Mouse (Mus musculus): ENCODE measurements at regions not wholly inside any gene's neighbourhood (a gene's known extent, or its start where the extent isn't known, plus 50 kb on each side); places are given as distances from the start of the nearest gene placed in this dataset.

DNA sequence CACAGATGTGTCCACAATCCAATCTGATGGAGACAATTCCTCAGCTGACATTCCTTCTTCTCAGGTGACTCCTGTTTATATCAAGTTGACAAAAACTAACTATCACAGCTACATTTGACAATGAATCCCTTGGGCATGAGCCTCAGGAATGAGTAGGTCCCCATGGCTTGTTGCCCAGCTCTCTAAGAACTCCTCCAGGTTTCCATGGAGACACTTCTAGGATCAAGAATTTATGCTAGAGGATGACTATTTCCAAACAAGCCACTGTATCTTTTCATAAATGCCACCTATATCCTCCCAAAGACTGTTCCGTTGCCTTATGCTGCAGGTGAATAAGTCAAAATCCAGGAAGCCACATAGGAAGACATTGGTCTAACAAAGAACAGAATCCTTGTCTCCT, 104.3 kb downstream of the Ddx1 start:
- TF ChIP-seq POLR2A (IDR thresholded peaks at IDR 0.05; ENCODE audit: insufficient read length, low read depth) (no peak), MYOG (IDR thresholded peaks at IDR 0.05; ENCODE audit: control insufficient read depth in 1 of 3, insufficient read depth in 1 of 3, insufficient read length in 2 of 3, low read depth in 2 of 3) (no peak), TCF3 (IDR thresholded peaks at IDR 0.05; ENCODE audit: insufficient read length, low read depth) (no peak), POLR2AphosphoS2 (IDR thresholded peaks at IDR 0.05; ENCODE audit: insufficient read length, low read depth) (no peak), E2F4 (IDR thresholded peaks at IDR 0.05; ENCODE audit: insufficient read depth) (no peak)
